Mouse (Mus musculus): ENCODE measurements at regions not wholly inside any gene's neighbourhood (a gene's known extent, or its start where the extent isn't known, plus 50 kb on each side); places are given as distances from the start of the nearest gene placed in this dataset.

GRCm38 (mm10) chr14:76662871-76663270, 106.2 kb upstream of the Serp2 start:
- no peak for TF ChIP-seq CTCF (IDR thresholded peaks at IDR 0.05; ENCODE audit: low read depth, low read length)
- no peak for TF ChIP-seq POLR2A (IDR thresholded peaks at IDR 0.05; ENCODE audit: borderline replicate concordance, low read depth, low read length)

Data from bone marrow macrophage, adult 2 months (primary cell).